Mouse (Mus musculus) forebrain, embryonic 14.5 days (tissue): ENCODE measurements at regions not wholly inside any gene's neighbourhood (a gene's known extent, or its start where the extent isn't known, plus 50 kb on each side); places are given as distances from the start of the nearest gene placed in this dataset.

Experiments
- ATAC-seq: fragments of 200-750 bp; cut with Nextera tagmentation; 2 replicates; pipeline ENCODE4 v1.8.0; 2017; ENCODE audit warnings: mild to moderate bottlenecking, moderate library complexity
- DNase-seq: peaks from one replicate; pipeline ENCODE4 v3.0.0-alpha.2; 2015; ENCODE audit warnings: low spot score
- H3K27ac ChIP-seq: fragments of 300-500 bp; sonication (generic); 2 replicates; pipeline ENCODE4 v1.5.1; 2014; ENCODE audit warnings: low read depth, mild to moderate bottlenecking, control low read depth, low read length, moderate library complexity
- H3K27me3 ChIP-seq: fragments of 300-500 bp; sonication (generic); replicated peaks from 2 replicates; pipeline ENCODE4 v1.6.1; 2014; ENCODE audit warnings: low read length, control low read depth, mixed read lengths; ENCODE audit not compliant: control insufficient read depth, insufficient read depth
- H3K36me3 ChIP-seq: fragments of 300-500 bp; sonication (generic); 2 replicates; pipeline ENCODE4 v1.6.1; 2014; ENCODE audit warnings: low read length, control low read depth; ENCODE audit not compliant: control insufficient read depth, insufficient read depth
- H3K4me1 ChIP-seq: fragments of 300-500 bp; sonication (generic); 2 replicates; pipeline ENCODE4 v1.6.1; 2014; ENCODE audit warnings: antibody characterized with exemption, low read length, control low read depth; ENCODE audit not compliant: control insufficient read depth, insufficient read depth
- H3K4me2 ChIP-seq: fragments of 300-500 bp; sonication (generic); 2 replicates; pipeline ENCODE4 v1.6.1; 2014; ENCODE audit warnings: mild to moderate bottlenecking, control low read depth, low read length
- H3K4me3 ChIP-seq: fragments of 300-500 bp; sonication (generic); 2 replicates; pipeline ENCODE4 v1.5.1; 2014; ENCODE audit warnings: low read depth, low read length, control low read depth
- H3K9ac ChIP-seq: fragments of 300-500 bp; sonication (generic); 2 replicates; pipeline ENCODE4 v1.6.1; 2014; ENCODE audit warnings: mild to moderate bottlenecking, low read length, control low read depth, moderate library complexity
- H3K9me3 ChIP-seq: fragments of 300-500 bp; sonication (generic); replicated peaks from 2 replicates; pipeline ENCODE4 v1.6.1; 2016; ENCODE audit warnings: low read length, control low read depth, mixed read lengths; ENCODE audit not compliant: control insufficient read depth
- WGBS: fragments of 180-500 bp; shearing (Covaris S2); extraction: QIAGEN DNeasy Blood & Tissue Kit; methylation state at CpG from one replicate; pipeline ENCODE4 v1.1.7; 2014; 5-methylcytosine and 5-hydroxymethylcytosine counted together

- Histone ChIP-seq H3K4me1 (peaks cover 33% of the 10 kb centered on the region), H3K9ac (no peak overlapping the region; the same call in 1 of the 2 replicates), H3K36me3 (no peaks in the 10 kb centered on the region), H3K27me3 (no peaks in the 10 kb centered on the region), H3K4me3 (no peak overlapping the region), H3K4me2 (peak overlapping the region; percentile 33), H3K9me3 (no peaks in the 10 kb centered on the region), H3K27ac (peak overlapping the region; percentile 83)
- peak; percentile 91 for DNase-seq
- 9% methylated on average over 11 of the region's 11 CpGs for WGBS
- peak; percentile 91 for ATAC-seq
Observed at GRCm38 (mm10) chr11:112982165-112982801, 200.3 kb downstream of the Sox9 start.

DNA sequence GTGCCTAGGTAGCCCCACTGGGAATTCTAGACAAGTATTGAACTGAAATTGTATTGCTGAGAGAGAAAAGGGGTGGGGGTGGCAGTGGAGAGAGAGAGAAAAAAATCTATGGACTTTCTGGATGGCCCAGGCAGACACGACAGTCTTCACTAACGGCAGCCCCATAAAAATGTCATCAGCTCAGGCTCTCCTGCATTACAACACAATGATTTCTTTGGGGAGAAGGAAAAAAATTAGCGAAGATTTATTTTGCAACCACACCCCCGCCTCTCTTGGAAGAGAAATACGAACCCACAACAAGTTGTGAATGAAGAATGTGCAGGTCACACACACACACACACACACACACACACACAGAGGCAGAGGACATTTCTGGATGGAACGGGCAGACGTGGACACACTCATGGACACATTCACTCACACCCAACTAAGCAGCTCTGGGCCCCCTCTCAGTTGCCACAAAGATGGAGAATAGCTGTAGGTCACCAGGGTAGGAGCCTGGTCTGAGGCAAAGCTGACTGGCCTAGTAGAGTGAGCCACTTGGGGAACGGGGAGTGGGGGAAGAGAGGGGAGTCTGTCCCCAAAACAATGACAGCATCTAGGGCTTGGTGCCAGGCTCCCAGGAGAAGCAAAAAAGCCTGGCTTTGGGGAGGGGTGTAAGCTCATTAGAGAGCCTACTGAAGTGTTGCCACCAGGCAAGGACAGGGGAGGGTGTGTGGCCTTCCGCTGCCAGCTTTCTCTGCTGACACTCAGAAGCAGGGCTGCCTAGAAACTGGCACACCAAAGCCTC, 201.0 kb downstream of the Sox9 start:
- Histone ChIP-seq H3K27ac (peak overlapping the region; percentile 83), H3K4me1 (peaks cover 28% of the 10 kb centered on the region), H3K4me3 (no peak overlapping the region), H3K9me3 (no peaks in the 10 kb centered on the region), H3K27me3 (no peaks in the 10 kb centered on the region), H3K4me2 (peak overlapping the region; percentile 33; the same call in 1 of the 2 replicates), H3K36me3 (no peaks in the 10 kb centered on the region), H3K9ac (no peak overlapping the region)
- 11% methylated on average over 9 of the region's 9 CpGs for WGBS
- peak; percentile 95 for DNase-seq
- ATAC-seq: peak; percentile 87

- Histone ChIP-seq H3K9me3 (no peaks in the 10 kb centered on the region), H3K4me3 (no peak overlapping the region), H3K9ac (no peak overlapping the region), H3K27ac (no peak overlapping the region), H3K4me1 (peaks cover 40% of the 10 kb centered on the region), H3K36me3 (no peaks in the 10 kb centered on the region), H3K4me2 (no peak overlapping the region), H3K27me3 (no peaks in the 10 kb centered on the region)
- WGBS: 87% methylated on average over 9 of the region's 9 CpGs
- no peak for ATAC-seq
- DNase-seq: no peak
Observed at GRCm38 (mm10) chr11:112986029-112986573, 204.1 kb downstream of the Sox9 start.

DNA sequence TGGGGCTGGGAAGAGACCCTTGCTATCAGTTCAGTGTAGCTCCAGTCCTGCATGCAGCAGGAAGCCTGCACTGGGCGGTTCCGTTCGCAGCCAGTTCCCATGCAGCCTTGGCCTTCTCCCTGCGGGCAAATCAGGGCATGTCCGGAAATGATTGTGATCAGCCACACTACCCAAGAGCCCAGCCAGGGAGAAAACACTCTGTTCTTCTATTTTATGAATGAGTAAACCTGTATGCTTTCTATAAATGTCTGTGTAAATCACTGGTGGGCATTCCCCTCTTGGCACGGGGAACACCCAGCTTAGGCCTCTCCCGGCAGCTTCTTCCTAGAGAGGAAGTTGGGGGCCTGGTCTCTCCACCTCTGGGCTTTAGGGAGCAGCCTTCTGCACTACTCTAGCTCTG, 205.8 kb downstream of the Sox9 start:
- 81% methylated on average over 7 of the region's 7 CpGs for WGBS
- Histone ChIP-seq H3K27ac (no peak overlapping the region), H3K9ac (no peak overlapping the region), H3K4me1 (peaks cover 43% of the 10 kb centered on the region), H3K4me3 (no peak overlapping the region), H3K36me3 (no peaks in the 10 kb centered on the region), H3K27me3 (no peaks in the 10 kb centered on the region), H3K9me3 (no peaks in the 10 kb centered on the region), H3K4me2 (no peak overlapping the region)
- ATAC-seq (no peak), DNase-seq (no peak)

- Histone ChIP-seq H3K27me3 (no peaks in the 10 kb centered on the region), H3K4me1 (peaks cover 33% of the 10 kb centered on the region), H3K4me2 (no peak overlapping the region), H3K4me3 (no peak overlapping the region), H3K9me3 (no peaks in the 10 kb centered on the region), H3K36me3 (no peaks in the 10 kb centered on the region), H3K27ac (no peak overlapping the region), H3K9ac (no peak overlapping the region)
- DNase-seq (peak; percentile 61), ATAC-seq (peak; percentile 18; the same call in 1 of the 2 replicates)
- WGBS: 54% methylated on average over 1 of the region's 1 CpGs
Observed at GRCm38 (mm10) chr11:112988900-112989299, 206.9 kb downstream of the Sox9 start.

DNA sequence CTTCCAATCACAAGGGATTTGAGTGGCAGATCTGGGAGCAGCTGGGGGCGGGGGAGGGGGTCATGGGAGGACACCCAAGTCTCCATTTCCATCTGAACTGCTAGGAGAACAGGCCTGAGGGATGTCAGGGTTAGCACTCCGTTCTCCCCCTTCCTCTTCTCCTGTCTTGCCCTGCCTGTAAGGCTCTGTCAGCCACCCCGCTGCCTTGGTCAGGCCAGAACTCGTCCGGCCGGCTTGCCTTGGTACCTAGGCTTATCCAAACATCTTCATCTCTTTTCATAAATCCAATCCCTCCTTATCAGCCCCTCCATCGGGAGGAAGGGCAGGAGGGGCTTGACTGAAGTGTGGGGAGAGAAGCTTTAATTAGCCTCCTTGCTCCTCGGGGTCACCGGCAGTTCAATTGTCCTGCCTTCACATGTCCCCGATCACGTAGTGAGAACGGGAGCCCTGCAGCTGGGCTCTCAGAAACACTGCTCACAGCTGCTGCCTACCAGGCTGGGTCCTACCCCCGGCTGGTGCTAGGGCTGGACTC, 208.0 kb downstream of the Sox9 start:
- WGBS: 31% methylated on average over 13 of the region's 13 CpGs
- Histone ChIP-seq H3K27ac (no peak overlapping the region), H3K9ac (no peak overlapping the region), H3K4me1 (peaks cover 33% of the 10 kb centered on the region), H3K27me3 (no peaks in the 10 kb centered on the region), H3K9me3 (no peaks in the 10 kb centered on the region), H3K4me2 (no peak overlapping the region), H3K4me3 (no peak overlapping the region), H3K36me3 (no peaks in the 10 kb centered on the region)
- peak; percentile 37 for DNase-seq
- peak; percentile 52; the same call in 1 of the 2 replicates for ATAC-seq

GRCm38 (mm10) chr11:112990751-112991150, 208.7 kb downstream of the Sox9 start:
- Histone ChIP-seq H3K4me3 (no peak overlapping the region), H3K9ac (no peak overlapping the region), H3K4me1 (peaks cover 33% of the 10 kb centered on the region), H3K4me2 (no peak overlapping the region), H3K36me3 (no peaks in the 10 kb centered on the region), H3K27me3 (no peaks in the 10 kb centered on the region), H3K27ac (no peak overlapping the region), H3K9me3 (no peaks in the 10 kb centered on the region)
- 68% methylated on average over 11 of the region's 11 CpGs for WGBS
- ATAC-seq: no peak
- no peak for DNase-seq

GRCm38 (mm10) chr11:112991862-112992261, 209.8 kb downstream of the Sox9 start:
- H3K4me3 ChIP-seq: no peak overlapping the region
- peak; percentile 22; the same call in 1 of the 2 replicates for ATAC-seq
- 0 out of 2 replicates have a peak overlapping the region, but pooled peaks have one; percentile 43 for H3K9ac ChIP-seq
- no peaks in the 10 kb centered on the region for H3K9me3 ChIP-seq
- no peak overlapping the region for H3K27ac ChIP-seq
- H3K27me3 ChIP-seq: no peaks in the 10 kb centered on the region
- H3K4me1 ChIP-seq: peaks cover 33% of the 10 kb centered on the region
- no peaks in the 10 kb centered on the region for H3K36me3 ChIP-seq
- H3K4me2 ChIP-seq: no peak overlapping the region
- no peak for DNase-seq
- WGBS: 18% methylated on average over 13 of the region's 13 CpGs
